Mouse (Mus musculus): Measurements from ENCODE around the gene Top2a. TPM values are rescaled to one million over a fixed set of nuclear protein-coding genes. Genes with fewer than 3 reads are reported as not detected.

Top2a gene
- polyA plus RNA-seq, 1 experiment from 2014 or later = 184 TPM

DNA sequence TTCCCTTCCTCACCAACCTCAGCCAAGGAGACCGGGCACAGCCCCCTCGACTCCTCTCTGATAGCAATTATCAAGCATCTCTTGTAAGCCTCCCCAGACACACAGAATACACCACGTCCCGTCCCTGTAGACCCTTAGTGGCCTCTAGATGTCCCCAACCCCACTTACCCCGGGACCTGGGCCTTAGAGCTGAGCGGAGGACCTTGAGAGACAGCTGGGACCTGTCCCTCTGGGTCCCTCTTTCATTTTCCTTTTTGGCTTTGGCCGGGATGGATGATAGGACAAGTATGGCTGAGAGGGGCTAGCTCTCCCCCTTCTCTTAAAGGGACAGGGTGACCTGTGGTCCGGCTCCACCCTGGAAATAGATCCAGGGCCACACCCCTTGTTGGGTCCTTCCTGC, 40.4 kb downstream of the Top2a start:
- no peak for ATAC-seq (ENCODE audit: insufficient read depth)
- 43% methylated on average over 8 of the region's 8 CpGs for WGBS (ENCODE audit: insufficient replicate concordance)
- peaks cover 17% of the 10 kb centered on the region for H3K4me1 ChIP-seq (replicated peaks)
- no peak overlapping the region for H3K4me3 ChIP-seq (replicated peaks)
- no peak overlapping the region for H3K9ac ChIP-seq
- no peak overlapping the region for H3K27ac ChIP-seq (replicated peaks)
- H3K9me3 ChIP-seq (replicated peaks) = no peaks in the 10 kb centered on the region
- H3K4me2 ChIP-seq = no peak overlapping the region
- H3K36me3 ChIP-seq (replicated peaks) = peaks cover 10% of the 10 kb centered on the region
- peaks cover 71% of the 10 kb centered on the region for H3K27me3 ChIP-seq

DNA sequence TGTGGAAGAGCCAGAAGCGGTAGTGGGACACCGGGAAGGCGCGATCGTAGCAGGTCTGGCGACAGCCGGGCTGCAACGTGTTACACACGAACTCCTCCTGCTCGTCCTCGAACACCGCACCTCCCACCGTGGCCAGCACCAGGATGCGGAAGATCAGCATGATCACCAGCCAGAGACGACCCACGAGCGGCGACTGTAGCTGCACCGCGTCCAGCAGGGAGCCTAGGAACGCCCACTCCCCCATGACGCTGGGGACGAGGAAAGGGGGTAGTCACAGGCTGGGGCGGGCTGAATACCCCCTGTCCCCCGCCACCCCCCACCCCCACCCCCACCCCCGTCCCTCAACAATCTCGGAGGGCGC, 41.2 kb downstream of the Top2a start, which contains the start of gene Gjd3:
Gjd3 (minus strand) TSS at position 244 of the 361 bp plus-strand sequence.
- H3K27ac ChIP-seq (replicated peaks) = no peak within 1 kb of the TSS
- peak within 1 kb of the TSS; percentile 70 for H3K4me2 ChIP-seq
- H3K9me3 ChIP-seq (replicated peaks) = no peaks in the 10 kb centered on the region
- H3K36me3 ChIP-seq (replicated peaks) = peaks cover 3% of the 10 kb centered on the region; the same call in 1 of the 2 replicates
- H3K4me1 ChIP-seq (replicated peaks) = peaks cover 20% of the 10 kb centered on the region
- no peak within 1 kb of the TSS for H3K9ac ChIP-seq
- 4% methylated on average over 28 of the region's 28 CpGs for WGBS (ENCODE audit: insufficient replicate concordance)
- H3K4me3 ChIP-seq (replicated peaks) = peak within 1 kb of the TSS; percentile 48
- ATAC-seq (ENCODE audit: insufficient read depth) = no peak
- H3K27me3 ChIP-seq = peaks cover 73% of the 10 kb centered on the region

DNA sequence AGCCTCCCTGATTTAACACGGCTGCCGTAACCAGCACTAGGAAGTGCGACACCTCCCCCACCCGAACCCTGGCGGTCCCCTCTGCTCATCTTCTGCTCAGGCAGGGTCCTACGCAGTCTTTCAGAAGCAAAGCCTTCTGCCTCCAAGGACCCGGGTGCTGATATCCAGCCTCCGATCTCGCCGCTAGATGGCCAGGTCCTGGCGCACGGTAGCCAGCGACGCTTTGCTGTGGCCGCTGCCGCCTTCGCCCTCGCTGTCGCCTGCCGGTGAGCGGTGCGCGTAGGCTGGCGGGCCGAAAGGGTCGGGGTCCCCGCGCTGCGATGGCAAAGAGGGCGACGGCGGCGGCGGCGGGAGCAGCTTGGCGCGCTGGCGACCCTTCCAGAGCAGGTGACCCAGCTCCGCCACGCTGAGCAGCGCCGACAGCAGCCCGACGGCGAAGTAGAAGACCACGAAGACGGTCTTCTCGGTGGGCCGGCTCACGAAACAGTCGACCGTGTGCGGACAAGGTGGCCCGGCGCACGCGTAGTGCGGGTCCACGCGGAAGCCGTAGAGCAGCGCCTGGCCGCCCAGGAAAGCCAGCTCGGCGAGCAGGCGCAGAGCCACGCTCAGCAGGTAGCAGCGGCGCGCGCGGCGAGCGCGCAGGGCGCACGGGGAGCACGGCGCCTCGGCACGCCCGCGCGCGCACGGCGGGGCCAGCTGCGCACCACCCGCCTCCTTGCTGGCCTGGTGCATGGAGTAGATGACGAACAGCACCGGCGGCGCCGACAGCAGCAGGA, 41.8 kb downstream of the Top2a start:
- H3K4me2 ChIP-seq = peak overlapping the region; percentile 70
- under 1% methylated on average over 94 of the region's 94 CpGs for WGBS (ENCODE audit: insufficient replicate concordance)
- peaks cover 73% of the 10 kb centered on the region for H3K27me3 ChIP-seq
- H3K9ac ChIP-seq = no peak overlapping the region
- ATAC-seq (ENCODE audit: insufficient read depth) = no peak; the same call in 1 of the 2 replicates
- no peak overlapping the region for H3K27ac ChIP-seq (replicated peaks)
- H3K36me3 ChIP-seq (replicated peaks) = no peaks in the 10 kb centered on the region
- H3K4me3 ChIP-seq (replicated peaks) = peak overlapping the region; percentile 48
- no peaks in the 10 kb centered on the region for H3K9me3 ChIP-seq (replicated peaks)
- peaks cover 22% of the 10 kb centered on the region for H3K4me1 ChIP-seq (replicated peaks)

DNA sequence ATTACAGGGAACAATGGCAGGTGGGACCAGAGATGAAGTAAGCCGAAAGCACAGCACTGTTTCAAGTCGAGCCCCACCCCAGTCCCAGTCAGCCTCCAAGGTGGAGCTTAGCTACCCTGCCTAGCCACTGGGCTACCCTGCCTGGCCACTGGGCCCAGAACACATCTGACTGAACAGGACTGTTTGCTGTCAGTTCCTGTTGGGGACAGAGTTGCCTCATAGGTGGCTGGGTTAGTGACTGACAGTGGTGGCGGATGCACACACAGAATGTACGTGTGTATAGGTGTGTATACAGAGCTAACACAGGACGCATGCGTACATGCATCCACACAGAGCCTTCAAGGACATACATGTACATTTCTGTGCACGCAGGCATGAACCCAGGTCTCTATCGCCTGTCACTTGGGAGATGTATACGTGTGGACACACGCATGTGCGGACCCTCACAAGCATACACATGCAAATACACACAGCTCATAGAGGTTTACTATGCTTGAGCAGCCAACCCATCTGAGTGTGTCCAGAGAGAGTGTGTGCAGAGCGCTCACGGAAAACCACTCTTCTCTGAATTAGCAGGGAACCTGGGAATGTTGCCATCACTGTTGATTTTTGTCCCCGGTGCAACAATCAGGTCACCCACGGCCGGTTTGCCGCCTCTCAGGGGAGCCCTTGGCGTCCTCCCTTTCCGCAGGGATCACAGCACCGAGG, 42.5 kb downstream of the Top2a start:
- Histone ChIP-seq H3K9ac (no peak overlapping the region), H3K9me3 (replicated peaks) (no peaks in the 10 kb centered on the region), H3K4me2 (peak overlapping the region; percentile 70), H3K4me1 (replicated peaks) (peaks cover 22% of the 10 kb centered on the region), H3K36me3 (replicated peaks) (no peaks in the 10 kb centered on the region), H3K27ac (replicated peaks) (no peak overlapping the region), H3K4me3 (replicated peaks) (peak overlapping the region; percentile 48), H3K27me3 (peaks cover 73% of the 10 kb centered on the region)
- ATAC-seq (ENCODE audit: insufficient read depth) = no peak; the same call in 1 of the 2 replicates
- 33% methylated on average over 20 of the region's 20 CpGs for WGBS (ENCODE audit: insufficient replicate concordance)

DNA sequence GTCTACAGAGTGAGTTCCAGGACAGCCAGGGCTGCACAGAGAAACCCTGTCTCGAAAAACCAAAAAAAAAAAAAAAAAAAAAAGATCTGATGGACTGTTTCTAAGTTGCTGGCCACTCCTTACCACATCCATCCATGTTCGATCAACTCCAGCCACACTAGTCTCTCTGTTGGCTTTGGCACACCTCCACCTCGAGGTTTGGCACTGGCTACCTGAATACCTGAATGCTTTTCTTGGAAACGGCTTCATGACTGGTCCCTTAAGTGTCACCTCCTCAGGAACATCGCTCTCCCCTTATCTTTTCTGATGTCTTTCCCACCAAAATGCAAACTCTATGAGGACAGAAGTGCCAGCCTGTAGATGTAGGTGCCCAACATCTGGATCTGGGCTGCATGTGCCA, 44.6 kb downstream of the Top2a start:
- Histone ChIP-seq H3K4me3 (replicated peaks) (no peak overlapping the region), H3K9me3 (replicated peaks) (no peaks in the 10 kb centered on the region), H3K27me3 (peaks cover 60% of the 10 kb centered on the region), H3K9ac (no peak overlapping the region), H3K4me2 (no peak overlapping the region), H3K36me3 (replicated peaks) (no peaks in the 10 kb centered on the region), H3K4me1 (replicated peaks) (peaks cover 22% of the 10 kb centered on the region), H3K27ac (replicated peaks) (no peak overlapping the region)
- WGBS (ENCODE audit: insufficient replicate concordance) = 65% methylated on average over 5 of the region's 5 CpGs
- ATAC-seq (ENCODE audit: insufficient read depth) = no peak

DNA sequence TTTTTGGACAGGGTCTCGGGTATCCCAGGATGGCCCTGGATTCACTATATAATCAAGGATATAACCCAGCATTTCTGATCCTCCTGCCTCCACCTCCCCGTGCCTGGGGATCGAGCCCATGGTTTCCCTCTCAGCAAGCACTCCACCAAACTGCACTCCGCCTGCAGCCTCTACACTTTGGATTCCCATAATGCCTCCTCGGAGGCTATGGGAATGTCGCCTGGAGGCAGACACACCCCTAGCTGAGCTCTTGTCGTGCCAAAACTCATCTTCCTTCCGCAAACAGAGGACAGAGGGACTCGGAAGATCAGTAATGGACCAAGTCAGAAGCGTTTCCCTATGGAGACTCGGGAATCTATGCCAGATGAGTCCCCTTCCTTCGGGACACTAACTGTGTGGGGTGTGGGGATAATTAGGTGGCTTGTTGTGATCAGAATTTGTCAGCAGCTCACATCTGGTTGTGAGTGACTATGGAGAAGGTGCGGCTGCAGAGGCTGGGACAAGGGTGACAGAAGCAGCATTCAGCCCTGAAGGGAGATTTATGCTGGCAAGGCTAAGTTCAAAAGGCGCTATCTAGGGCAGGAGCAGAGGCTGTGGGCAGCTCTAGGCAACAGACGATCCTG, 45.4 kb downstream of the Top2a start:
- Histone ChIP-seq H3K27ac (replicated peaks) (no peak overlapping the region), H3K4me1 (replicated peaks) (peaks cover 22% of the 10 kb centered on the region), H3K4me3 (replicated peaks) (no peak overlapping the region), H3K4me2 (no peak overlapping the region), H3K27me3 (peaks cover 53% of the 10 kb centered on the region), H3K9ac (no peak overlapping the region), H3K36me3 (replicated peaks) (peaks cover 2% of the 10 kb centered on the region; the same call in 1 of the 2 replicates), H3K9me3 (replicated peaks) (no peaks in the 10 kb centered on the region)
- 57% methylated on average over 15 of the region's 15 CpGs for WGBS (ENCODE audit: insufficient replicate concordance)
- no peak for ATAC-seq (ENCODE audit: insufficient read depth)

DNA sequence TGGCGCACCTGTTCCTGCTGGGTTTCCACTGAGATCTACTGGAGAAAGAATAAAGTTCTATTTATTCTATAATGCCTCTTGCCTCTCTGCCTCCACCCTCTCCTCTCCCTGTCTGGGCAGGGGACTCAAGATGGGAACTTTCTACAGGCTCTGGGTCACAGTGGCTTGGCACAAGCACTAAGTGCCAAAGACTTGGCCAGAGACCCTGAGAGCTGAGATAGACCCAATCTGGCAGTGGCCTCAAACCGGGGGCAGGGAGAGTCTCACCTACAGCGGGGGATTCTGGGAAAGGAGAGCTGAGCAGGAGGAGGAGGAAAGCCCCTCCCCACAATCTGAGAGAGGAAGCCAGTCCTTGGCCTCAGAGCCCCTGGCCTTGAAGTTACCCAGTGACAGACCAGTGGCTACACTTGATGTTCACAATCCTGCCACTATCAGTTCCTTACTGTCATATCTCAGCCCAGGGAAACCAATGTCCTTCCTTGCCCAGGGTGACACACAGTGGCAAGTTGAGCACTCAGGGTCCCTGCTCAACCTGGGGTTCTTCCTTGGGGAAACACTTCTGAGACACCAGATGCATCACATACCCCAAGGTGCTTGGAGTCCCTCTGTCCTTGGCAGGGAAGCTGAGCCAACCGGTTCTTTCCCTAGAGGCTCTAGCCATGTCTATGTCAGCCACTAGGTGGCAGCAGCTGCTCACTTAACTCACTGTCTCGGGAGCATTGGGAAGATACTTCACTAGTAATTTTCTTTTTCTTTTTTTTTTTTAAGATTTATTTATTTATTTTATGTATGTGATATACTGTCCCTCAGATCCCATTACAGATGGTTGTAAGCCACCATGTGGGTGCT, 48.9 kb downstream of the Top2a start:
- Histone ChIP-seq H3K36me3 (replicated peaks) (peaks cover 16% of the 10 kb centered on the region; the same call in 1 of the 2 replicates), H3K4me2 (no peak overlapping the region), H3K27ac (replicated peaks) (no peak overlapping the region), H3K27me3 (peaks cover 27% of the 10 kb centered on the region), H3K4me3 (replicated peaks) (no peak overlapping the region), H3K9me3 (replicated peaks) (no peaks in the 10 kb centered on the region), H3K4me1 (replicated peaks) (peaks cover 9% of the 10 kb centered on the region), H3K9ac (no peak overlapping the region)
- 49% methylated on average over 5 of the region's 5 CpGs for WGBS (ENCODE audit: insufficient replicate concordance)
- ATAC-seq (ENCODE audit: insufficient read depth) = no peak

DNA sequence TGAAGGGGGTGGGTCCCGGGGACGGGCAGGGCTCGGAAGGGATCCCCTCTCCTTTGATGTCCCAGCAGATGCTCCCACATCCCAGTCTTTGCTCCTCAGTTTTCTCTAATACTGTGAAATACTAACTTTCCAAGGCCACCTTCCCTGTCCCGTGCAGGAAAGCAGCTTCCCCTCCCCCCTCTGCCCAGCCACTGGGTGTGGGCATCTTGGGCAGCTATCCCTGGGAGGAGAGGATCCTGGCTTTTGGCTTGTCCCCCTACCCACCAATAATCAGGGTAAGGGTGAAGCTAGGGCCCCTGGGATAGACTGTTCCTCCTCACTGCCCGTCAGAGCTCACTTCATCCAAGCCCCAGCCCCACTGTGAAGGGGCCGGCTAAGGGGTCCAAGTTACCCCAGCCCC, 49.8 kb downstream of the Top2a start:
- Histone ChIP-seq H3K27ac (replicated peaks) (no peak overlapping the region), H3K36me3 (replicated peaks) (peaks cover 16% of the 10 kb centered on the region; the same call in 1 of the 2 replicates), H3K9ac (no peak overlapping the region), H3K4me2 (no peak overlapping the region), H3K9me3 (replicated peaks) (no peaks in the 10 kb centered on the region), H3K4me3 (replicated peaks) (no peak overlapping the region), H3K4me1 (replicated peaks) (peaks cover 16% of the 10 kb centered on the region), H3K27me3 (peaks cover 27% of the 10 kb centered on the region)
- 71% methylated on average over 6 of the region's 6 CpGs for WGBS (ENCODE audit: insufficient replicate concordance)
- ATAC-seq (ENCODE audit: insufficient read depth) = no peak

DNA sequence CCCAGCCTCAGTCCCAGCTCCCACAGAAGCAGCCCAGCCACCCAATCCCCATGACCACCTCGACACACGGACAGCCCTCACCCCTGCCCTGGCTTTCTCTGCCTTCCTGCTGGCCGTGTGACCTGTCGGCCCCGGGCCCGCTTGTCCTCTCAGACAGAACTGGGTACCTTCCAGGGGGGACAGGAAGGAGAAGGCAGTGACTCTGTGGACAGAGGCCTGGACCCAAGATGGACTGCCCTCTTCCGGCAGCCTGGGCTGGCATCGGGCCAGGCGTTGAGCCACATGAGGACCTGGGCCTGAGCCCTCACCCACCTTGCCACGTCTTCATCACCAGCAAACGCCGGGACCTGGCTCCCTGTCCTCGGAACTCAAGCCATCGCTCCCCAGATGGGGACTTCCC, 50.4 kb downstream of the Top2a start:
- no peak overlapping the region for H3K4me2 ChIP-seq
- no peak overlapping the region for H3K27ac ChIP-seq (replicated peaks)
- H3K36me3 ChIP-seq (replicated peaks) = peaks cover 16% of the 10 kb centered on the region; the same call in 1 of the 2 replicates
- no peaks in the 10 kb centered on the region for H3K9me3 ChIP-seq (replicated peaks)
- H3K4me3 ChIP-seq (replicated peaks) = no peak overlapping the region
- H3K27me3 ChIP-seq = peaks cover 25% of the 10 kb centered on the region
- H3K9ac ChIP-seq = no peak overlapping the region
- ATAC-seq (ENCODE audit: insufficient read depth) = no peak
- WGBS (ENCODE audit: insufficient replicate concordance) = 83% methylated on average over 14 of the region's 14 CpGs
- peaks cover 19% of the 10 kb centered on the region for H3K4me1 ChIP-seq (replicated peaks)

DNA sequence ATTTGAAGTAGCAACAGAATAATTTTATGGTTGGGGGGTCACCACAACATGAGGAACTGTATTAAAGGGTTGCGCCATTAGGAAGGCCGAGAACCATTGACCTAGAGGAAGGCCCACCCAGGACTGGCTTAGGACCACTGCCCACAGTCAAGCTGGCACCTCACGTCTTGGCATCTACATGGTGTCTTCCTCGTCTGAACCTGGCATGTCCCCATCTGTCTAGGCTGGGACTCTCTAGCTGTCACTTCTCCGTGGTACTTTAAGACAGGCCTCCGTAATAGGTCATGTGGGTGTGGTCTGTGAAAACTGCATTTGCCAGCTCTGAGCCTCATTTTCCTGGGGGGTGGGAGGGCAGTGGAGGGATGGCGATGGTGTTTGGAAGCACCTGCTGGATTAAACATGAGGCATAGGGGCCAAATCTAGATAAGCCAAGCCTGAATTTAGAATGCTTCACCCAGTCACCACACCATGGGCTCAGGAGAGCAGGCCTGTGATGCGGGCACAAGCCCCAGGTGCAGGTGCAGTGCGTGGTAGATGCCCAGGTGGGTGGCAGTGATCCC, 51.1 kb downstream of the Top2a start:
- Histone ChIP-seq H3K27ac (replicated peaks) (no peak overlapping the region), H3K4me3 (replicated peaks) (no peak overlapping the region), H3K27me3 (peaks cover 30% of the 10 kb centered on the region), H3K9ac (no peak overlapping the region), H3K4me1 (replicated peaks) (peaks cover 23% of the 10 kb centered on the region), H3K9me3 (replicated peaks) (no peaks in the 10 kb centered on the region), H3K36me3 (replicated peaks) (peaks cover 22% of the 10 kb centered on the region; the same call in 1 of the 2 replicates), H3K4me2 (no peak overlapping the region)
- WGBS (ENCODE audit: insufficient replicate concordance) = 74% methylated on average over 9 of the region's 9 CpGs
- no peak for ATAC-seq (ENCODE audit: insufficient read depth)

Data from liver, embryonic 15.5 days (tissue).